Mouse (Mus musculus): Measurements from ENCODE around the gene Gcsam. TPM values are rescaled to one million over a fixed set of nuclear protein-coding genes. Genes with fewer than 3 reads are reported as not detected.

Gcsam gene
- polyA plus RNA-seq, 1 experiment: 1.9 TPM

- TF ChIP-seq FLI1 (IDR thresholded peaks at IDR 0.05; ENCODE audit: low read length) (no peak), GATA1 (IDR thresholded peaks at IDR 0.05; ENCODE audit: borderline replicate concordance, low read length) (peak; percentile 48; the same call in 1 of the 3 replicates)
- no peaks in the 10 kb centered on the region for H3K9me3 ChIP-seq
- peaks cover 84% of the 10 kb centered on the region for H3K4me1 ChIP-seq
- H3K4me3 ChIP-seq (replicated peaks): peak overlapping the region; percentile 74
- H3K36me3 ChIP-seq (replicated peaks; ENCODE audit: low read length): peaks cover 43% of the 10 kb centered on the region
- H3K27me3 ChIP-seq (replicated peaks): no peaks in the 10 kb centered on the region
Observed at GRCm38 (mm10) chr16:45666136-45666535, 56.0 kb downstream of the Gcsam start.

GRCm38 (mm10) chr16:45668178-45668577, 58.0 kb downstream of the Gcsam start:
- H3K27me3 ChIP-seq (replicated peaks): no peaks in the 10 kb centered on the region
- H3K4me1 ChIP-seq: peaks cover 86% of the 10 kb centered on the region
- H3K9me3 ChIP-seq: no peaks in the 10 kb centered on the region
- H3K4me3 ChIP-seq (replicated peaks): peak overlapping the region; percentile 80
- H3K36me3 ChIP-seq (replicated peaks; ENCODE audit: low read length): peaks cover 25% of the 10 kb centered on the region
- TF ChIP-seq FLI1 (IDR thresholded peaks at IDR 0.05; ENCODE audit: low read length): peak; percentile 55; the same call in 1 of the 2 replicates
- TF ChIP-seq GATA1 (IDR thresholded peaks at IDR 0.05; ENCODE audit: borderline replicate concordance, low read length): no peak; the same call in 2 of the 3 replicates

- H3K9me3 ChIP-seq: no peaks in the 10 kb centered on the region
- H3K36me3 ChIP-seq (replicated peaks; ENCODE audit: low read length): peaks cover 7% of the 10 kb centered on the region
- H3K4me3 ChIP-seq (replicated peaks): no peak overlapping the region
- H3K27me3 ChIP-seq (replicated peaks): no peaks in the 10 kb centered on the region
- peaks cover 85% of the 10 kb centered on the region for H3K4me1 ChIP-seq
- TF ChIP-seq FLI1 (IDR thresholded peaks at IDR 0.05; ENCODE audit: low read length) (no peak), GATA1 (IDR thresholded peaks at IDR 0.05; ENCODE audit: borderline replicate concordance, low read length) (no peak)
Observed at GRCm38 (mm10) chr16:45670005-45670404, 59.8 kb downstream of the Gcsam start.

Other genes with a start within 250 kb of the Gcsam start
- not detected in 2 replicates for gene Cd200, start 201.3 kb upstream of the Gcsam start, polyA plus RNA-seq (2012; ENCODE audit: insufficient read depth, low replicate concordance)
- not detected in 2 replicates for gene Gm609, start 117.4 kb upstream of the Gcsam start, polyA plus RNA-seq (2012; ENCODE audit: insufficient read depth, low replicate concordance)
- not detected in 2 replicates for gene Gm17783, start 78.3 kb upstream of the Gcsam start, polyA plus RNA-seq (2012; ENCODE audit: insufficient read depth, low replicate concordance)
- not detected in 2 replicates for gene Slc9c1, start 75.1 kb upstream of the Gcsam start, polyA plus RNA-seq (2012; ENCODE audit: insufficient read depth, low replicate concordance)
- gene BC016579, start 43.7 kb downstream of the Gcsam start, polyA plus RNA-seq (2012; ENCODE audit: insufficient read depth, low replicate concordance): 0.83 and 2.1 TPM in 2 replicates
- 2.4 and 4.5 TPM in 2 replicates for gene Tmprss7, start 83.3 kb downstream of the Gcsam start, polyA plus RNA-seq (2012; ENCODE audit: insufficient read depth, low replicate concordance)
- gene Tagln3, start 114.2 kb downstream of the Gcsam start, polyA plus RNA-seq (2012; ENCODE audit: insufficient read depth, low replicate concordance): not detected in 2 replicates
- gene Abhd10, start 132.6 kb downstream of the Gcsam start, polyA plus RNA-seq (2012; ENCODE audit: insufficient read depth, low replicate concordance): 3.0 and 4.5 TPM in 2 replicates